Mouse (Mus musculus) layer of hippocampus, postnatal 36 days (tissue): ENCODE results near the gene Ccdc86. TPM values are rescaled to one million over a fixed set of nuclear protein-coding genes. Genes with fewer than 3 reads are reported as not detected.
A peak's percentile ranks its signal among the peaks of the same experiment; 100 is the strongest.

Source experiments
- DNase-seq, 2 experiments: peaks; one replicate each; pipeline ENCODE4 v3.0.0; 2022
- total RNA-seq, 2 experiments: library from RNA; stranded (reverse); gene quantifications; 2 replicates each; pipeline ENCODE4 v1.2.3; 2021

Gene Ccdc86
- total RNA-seq, 2 experiments from 2014 or later: 8.3 to 8.8 TPM

DNA sequence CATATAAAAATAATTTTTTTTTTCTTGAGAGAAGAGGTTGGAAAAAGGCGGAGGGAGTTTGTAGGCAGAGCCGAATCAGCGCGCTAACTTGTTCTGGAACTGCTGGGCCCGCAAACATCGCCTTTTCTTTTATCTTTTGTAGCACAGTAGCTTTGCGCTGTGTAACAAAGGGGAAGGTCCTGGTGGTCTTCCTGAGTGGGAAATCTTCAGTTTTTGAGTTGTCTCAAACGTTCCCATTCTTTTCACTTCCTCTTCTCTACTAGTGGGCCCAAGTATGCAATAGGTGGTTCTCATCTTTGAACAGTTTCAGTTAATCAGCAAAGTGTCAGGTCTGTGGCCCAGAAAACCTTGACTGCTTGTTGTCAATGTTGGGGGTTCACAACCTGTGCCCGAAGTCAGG, 492 bp upstream of the Ccdc86 start:
- DNase-seq: no peak

DNA sequence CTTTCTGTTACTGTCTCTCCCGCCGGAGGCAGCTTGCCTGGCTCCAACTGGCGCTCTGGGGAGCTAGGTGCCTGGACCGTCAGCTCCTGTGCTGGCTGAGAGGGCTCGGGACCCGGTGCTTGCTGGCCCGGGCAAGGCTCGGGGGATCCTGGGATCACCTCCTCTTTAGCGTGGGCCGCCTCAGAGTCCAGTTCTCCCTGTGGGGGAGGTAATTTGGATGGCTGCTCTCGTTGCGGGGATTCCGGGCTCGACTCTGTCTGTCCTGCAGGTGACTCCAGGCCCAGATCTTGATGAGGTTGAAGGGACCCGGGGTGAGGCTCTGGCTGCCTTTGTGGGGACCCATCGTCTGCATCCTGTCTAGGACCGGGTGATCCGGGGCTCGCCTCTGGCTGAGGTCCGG, 650 bp downstream of the Ccdc86 start:
- peak in 1 of 2 experiments; percentile 13 for DNase-seq

DNA sequence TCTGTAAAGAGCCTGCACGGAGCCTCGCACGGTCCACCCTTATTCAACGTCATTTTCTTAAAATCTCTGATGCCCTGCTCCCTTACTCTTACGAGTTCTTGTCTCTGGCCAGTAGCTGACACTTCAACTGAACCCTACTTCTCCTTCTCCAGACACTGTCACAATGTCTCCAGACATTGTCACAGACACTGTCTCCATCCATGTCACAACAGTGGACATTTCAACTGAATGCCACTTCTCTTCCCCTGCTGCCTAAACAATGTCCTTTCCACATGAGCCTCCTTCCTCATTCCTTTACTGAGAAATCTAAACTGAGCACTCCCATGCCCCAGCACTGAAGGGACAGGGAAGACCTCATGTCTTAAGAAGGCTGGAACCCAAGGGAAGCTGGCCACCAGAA, 1.8 kb downstream of the Ccdc86 start:
- no peak for DNase-seq

DNA sequence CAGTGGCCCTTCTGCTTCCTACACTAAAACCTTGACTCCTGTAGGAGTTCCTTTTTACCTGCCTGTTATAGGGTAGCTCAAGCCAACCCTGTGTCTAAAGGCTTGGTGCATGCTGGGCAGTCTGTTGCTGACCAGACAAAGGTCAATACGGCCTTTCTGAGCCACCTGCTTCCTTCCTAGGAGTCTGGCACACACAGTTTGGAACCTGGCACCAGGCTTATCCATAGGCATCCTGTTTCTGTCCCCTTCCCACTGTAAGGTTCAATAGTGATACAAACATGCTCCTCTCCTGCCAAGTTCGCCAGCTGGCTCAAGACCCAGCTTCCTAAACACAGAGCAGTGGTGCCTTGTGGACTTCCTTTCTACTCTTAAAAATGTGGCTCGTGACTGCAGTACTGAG, 2.6 kb downstream of the Ccdc86 start:
- DNase-seq: no peak

DNA sequence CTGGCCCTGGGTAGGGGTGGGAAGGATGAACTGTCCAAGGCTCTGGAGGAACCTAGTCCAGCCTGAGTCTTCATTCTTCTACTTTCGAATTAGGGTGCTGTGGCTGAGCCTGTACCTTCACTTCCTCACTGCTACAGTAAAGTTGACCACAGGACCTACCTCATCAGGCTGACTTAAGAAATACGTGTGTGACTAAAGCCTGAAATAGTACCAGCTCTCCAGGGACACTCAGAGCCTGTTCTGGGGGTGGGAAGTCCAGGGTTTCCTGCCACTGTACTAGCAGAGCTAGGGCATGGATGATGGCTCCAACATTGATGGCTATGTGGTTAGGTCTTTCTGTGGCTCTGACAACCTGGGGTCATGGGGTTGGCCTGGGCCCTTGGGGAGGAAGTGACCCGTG, 5.1 kb downstream of the Ccdc86 start:
- no peak for DNase-seq

DNA sequence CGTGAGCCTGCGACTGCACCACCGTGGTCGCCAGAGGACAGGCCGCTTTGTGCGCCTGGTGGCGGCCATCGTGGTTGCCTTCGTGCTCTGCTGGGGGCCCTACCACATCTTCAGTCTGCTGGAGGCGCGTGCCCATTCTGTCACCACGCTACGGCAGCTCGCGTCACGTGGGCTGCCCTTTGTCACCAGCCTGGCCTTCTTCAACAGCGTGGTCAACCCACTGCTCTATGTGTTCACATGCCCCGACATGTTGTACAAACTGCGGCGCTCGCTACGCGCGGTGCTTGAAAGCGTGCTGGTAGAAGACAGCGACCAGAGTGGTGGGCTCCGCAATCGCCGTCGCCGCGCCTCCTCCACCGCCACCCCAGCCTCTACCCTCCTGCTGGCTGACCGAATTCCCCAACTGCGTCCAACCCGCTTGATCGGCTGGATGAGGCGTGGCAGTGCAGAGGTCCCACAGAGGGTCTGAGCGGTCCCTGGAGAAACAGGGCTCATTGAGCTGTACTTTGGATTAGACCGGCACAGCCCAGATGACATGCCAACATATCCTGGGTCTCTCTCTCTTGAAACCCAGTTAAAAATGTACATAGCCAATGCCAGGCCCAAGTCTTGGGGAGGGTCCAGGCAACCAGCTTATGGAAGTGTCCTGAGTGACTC, 8.1 kb downstream of the Ccdc86 start:
- no peak for DNase-seq

DNA sequence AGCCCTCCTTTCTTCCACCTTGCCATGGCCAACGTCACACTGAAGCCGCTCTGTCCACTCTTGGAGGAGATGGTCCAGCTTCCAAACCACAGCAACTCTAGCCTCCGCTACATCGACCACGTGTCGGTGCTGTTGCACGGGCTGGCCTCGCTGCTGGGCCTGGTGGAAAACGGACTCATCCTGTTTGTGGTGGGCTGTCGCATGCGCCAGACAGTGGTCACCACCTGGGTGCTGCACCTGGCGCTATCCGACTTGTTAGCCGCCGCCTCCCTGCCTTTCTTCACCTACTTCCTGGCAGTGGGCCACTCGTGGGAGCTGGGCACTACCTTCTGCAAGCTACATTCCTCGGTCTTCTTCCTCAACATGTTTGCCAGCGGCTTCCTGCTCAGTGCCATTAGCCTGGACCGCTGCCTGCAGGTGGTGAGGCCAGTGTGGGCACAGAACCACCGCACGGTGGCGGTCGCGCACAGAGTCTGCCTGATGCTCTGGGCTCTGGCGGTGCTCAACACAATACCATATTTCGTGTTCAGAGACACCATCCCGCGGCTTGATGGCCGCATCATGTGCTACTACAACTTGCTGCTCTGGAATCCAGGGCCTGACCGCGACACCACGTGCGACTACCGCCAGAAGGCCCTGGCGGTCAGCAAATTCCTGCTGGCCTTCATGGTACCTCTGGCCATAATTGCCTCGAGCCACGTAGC, 8.8 kb downstream of the Ccdc86 start:
- DNase-seq: peak; percentile 58 to 61

DNA sequence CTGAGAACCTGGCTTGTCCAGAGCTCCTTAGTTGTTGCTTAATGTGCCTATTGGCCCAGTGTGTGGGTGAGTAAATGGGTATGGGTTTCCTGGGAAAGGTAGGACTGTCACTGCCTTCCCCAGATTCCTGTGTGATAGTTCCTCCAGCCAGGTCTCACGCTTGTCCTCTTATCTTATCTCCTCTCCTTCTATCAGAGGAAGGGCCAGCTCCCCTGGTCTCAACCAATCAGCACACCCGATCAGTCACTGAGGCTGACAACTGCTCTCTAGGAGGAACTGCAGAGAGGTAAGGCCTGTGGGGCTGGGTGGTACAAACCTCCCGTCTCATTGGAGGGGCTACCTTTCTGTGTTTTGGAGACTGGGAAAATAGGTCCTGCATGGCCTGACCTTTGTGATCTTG, 10.3 kb downstream of the Ccdc86 start:
- DNase-seq: no peak

DNA sequence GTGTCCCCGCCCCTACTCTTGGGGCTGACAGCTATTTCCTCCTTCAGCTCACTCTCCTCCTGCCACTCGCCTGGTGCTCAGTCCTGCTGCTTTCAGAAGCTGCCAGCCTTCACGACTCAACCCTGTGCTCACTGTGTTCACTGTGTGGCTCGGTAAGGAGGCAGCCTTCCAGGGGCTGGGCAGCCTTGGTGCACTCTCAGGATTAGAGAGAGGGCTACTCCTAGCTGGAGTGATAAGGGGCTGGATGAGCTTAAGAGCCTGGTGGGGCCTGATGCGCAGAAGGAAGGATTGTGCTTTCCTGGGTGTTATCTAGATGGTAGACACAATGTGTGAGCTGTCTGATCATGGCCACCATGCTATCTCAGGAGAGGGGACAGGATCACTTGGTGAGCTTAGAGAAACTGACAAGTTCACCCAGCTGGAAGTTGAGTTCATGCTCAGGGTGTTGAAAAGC, 11.9 kb downstream of the Ccdc86 start, which contains the start of gene Ptgdr2:
TSS of gene Ptgdr2 (plus strand) at position 51 of the 454 bp plus-strand sequence.
- no peak for DNase-seq

DNA sequence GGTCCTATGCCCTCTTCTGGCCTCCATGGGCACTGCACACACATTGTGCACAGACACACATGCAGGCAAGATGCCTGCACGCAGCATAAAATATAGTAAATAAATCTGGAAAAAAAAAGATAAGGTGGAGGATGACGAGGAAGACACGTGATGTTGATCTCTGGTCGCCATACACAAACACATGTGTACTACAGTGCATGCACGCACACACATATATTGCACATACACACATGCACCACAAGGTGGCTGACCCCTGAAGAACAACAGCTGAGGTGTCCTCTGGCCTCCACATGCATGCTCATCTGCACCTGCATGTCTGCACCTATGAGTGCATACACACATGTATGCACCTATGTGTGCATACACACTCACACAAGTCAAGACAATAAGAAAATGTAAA, 13.0 kb downstream of the Ccdc86 start:
- no peak for DNase-seq

DNA sequence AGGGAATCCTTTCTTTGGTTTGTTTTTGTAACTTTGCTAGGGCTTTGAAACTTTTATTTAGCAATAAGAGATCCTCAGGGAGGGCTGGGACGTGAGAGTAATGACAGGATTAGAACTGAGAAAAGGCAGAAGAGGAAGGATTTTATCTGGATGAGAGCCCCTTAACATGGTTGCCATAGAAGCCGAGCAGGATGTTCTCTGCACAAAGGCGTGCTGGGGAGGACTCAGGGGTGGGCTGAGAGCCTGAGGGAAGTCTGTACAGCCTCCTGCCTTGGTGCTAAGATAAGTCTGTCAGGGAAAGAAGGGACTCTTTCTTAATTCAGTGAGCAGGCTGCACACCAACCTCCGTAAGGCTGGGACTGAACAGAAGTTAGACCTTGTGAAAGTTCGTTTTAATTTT, 14.0 kb downstream of the Ccdc86 start:
- no peak for DNase-seq

DNA sequence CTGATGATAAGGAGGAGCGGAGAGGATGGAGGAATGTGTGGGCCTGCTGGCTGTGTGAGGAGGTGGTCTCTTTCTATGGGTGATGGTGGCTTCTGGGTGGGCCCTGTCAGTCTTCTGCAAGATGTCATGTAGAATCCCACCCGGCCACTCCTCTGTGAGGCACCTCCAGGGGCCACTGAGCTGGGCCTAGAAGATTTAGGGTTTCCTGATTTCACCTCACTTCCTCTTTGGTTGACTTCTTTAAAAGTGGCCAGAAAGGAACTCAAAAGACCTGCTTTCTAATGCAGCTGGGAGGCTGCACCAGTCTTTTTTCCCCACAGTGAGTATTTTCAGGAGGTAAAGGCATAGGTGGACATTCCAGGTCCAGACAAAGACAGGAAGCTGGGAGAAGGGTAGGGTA, 18.4 kb downstream of the Ccdc86 start:
- no peak for DNase-seq

DNA sequence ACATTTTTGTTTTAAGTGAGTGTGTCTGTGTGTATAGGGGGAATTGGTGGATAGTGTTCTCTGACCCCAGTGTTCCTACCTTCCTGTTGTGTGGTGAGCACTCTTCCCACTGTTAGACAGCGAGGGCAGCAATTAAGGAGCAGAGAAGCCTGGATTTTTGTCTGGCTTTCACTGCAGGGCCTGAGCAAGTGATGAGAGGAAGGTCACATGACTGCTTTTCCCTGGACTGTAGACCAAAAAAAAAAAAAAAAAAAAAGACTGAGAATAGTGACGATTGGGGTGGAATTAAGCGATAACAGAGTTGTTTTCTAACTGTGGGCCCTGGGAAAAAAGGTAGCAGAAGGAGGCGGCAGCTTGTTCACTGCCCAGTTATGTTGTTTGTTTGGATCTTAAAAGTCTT, 22.4 kb downstream of the Ccdc86 start:
- DNase-seq: no peak

DNA sequence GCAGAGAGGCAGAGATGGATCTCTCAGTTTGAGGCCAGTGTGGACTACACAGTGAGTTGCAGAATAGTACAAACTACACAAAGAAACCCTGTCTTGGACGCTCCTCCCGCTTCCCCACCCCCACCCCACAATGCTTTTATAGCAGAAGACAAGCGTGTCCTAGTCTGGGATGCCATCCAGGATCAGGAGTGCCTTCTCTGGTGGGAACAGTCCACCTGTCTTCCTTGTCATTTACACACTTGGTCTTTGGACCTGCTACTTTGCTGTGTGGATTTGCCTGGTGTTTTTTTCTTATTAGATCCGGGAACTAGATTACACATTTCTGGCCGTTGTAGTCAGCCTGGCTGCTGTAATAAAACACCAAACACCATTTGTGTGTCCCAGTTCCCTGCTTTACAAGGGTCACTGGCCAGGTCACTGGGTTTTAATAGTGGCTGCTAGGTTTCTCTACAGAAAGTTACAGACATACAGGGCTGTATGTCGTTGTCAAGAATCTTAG, 22.9 kb downstream of the Ccdc86 start:
- no peak for DNase-seq

DNA sequence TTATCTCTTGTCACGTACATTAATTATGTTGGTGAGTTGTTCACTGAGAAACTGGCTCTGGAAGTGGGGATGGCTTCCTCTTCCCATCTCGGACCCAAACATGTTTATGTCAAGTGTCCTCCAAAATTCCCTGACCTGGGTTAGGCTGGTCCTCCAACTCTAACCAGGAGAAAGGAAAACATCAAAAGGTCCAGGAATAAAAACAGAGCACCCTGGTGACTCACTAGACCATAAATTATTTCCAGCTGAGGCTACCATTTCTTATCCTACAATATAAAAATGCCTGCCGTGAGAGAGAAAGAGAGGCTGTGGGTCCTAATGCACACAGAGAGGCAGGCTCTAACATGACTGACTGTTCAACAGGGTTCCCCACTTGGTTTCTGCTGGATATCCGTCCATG, 24.8 kb downstream of the Ccdc86 start:
- no peak for DNase-seq

DNA sequence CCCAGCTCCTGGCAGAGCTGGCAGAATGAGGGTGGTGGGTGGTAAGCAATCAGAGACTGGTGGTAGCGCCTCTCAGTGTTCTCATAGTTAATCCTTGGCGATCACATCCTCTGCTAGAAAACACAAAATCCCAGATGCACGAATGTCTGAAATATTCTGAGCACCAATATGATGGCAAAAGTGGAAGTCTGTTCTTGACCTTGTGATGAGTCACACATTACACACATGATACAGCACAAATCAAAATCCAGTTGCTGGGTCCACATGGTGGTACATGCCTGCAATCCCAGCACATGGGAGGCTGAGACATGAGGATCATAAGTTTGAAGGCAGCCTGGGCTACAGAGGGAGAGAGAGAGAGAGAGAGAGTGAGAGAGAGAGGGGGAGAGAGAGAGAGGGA, 28.0 kb downstream of the Ccdc86 start:
- DNase-seq: no peak

DNA sequence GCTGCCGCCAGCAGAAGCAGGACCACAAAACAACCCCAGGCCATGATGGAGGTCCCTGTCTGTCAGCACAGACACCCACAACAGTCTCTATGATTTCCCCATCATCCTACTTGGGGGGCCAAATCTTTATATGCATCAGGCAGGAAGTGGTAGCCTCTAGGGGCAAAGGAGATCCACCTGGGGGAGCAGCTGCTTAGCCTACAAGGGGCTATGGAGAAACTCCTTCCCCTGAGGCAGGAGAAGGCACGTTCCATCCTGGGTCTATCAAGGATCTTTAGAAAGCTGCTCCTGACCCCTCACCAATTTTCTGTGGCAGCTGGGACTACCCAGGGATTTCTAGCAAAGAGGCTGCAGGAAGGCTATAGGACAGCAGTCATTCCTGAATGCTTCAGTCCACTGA, 28.5 kb downstream of the Ccdc86 start, which contains the start of gene Zp1:
TSS of gene Zp1 (minus strand) at position 101 of the 400 bp plus-strand sequence.
- DNase-seq: no peak

DNA sequence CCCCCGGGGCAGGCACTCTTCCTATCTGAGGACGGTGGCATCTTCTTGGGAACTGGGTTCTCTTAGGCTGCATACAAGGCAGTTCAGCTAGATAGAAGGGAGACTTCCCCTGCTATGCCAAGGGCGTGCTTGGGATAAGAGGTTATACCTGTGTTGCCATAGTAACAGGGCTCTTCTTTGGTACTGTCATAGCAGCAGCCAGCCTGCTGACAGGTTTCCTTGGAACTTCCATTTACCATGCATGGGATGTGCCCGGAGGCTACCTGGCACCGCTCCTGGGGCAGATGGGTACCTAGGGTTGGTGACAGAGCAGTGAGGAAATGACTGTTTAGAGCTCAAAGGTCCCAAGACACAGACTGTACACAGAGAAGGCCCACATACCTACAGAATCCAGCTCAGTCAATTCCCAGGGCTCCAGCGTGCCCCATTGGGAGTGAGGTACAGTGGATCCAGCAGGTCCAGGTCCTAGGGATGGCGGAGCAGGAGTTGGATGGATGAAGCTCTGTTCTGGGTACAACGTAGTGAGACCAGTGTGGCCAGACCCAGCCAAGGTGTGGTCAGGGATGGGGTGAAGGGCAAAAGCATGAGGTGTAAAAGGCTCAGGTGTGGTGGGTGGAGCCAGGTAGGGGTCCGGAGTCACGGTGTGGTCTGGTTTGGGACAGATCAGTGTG, 30.6 kb downstream of the Ccdc86 start:
- no peak for DNase-seq

DNA sequence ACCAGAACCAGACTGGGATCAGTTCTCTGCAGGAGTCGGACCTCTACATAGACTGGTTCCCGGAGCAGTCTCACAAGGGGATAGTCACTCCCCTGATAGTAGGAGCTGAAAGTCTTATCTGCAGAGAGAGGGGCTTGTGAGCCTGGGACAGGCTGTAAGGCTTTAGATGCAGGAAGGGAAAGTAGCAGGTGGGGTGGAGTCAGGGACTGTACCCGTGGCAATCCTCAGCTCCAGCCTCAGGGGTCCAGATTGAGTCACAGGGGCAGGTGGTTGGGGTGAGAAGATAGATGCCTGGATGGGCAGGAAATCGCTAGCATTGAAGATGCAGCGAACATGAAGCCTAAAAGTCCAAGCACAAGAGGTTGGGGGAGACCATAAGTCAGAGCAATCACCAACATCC, 32.6 kb downstream of the Ccdc86 start:
- no peak for DNase-seq

DNA sequence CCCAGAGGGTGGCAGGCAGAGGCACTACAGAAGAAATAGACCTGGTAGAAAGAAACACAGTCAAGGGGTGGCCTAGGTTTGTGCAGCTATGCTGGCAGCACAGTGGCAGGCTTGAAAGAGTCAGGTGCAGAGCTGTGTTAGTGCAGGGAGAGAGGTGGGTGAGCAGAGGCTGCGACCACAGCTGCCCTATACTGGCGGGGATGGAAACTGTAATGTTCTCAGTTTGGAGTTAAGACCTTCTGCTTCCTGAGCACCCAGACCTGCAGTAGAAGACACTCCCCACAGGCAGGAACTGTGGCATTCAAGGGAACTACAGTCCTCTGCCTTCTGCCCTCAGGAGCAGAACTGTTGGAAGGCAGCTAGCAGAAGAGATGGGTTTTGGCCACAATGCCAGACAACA, 34.2 kb downstream of the Ccdc86 start:
- no peak for DNase-seq

DNA sequence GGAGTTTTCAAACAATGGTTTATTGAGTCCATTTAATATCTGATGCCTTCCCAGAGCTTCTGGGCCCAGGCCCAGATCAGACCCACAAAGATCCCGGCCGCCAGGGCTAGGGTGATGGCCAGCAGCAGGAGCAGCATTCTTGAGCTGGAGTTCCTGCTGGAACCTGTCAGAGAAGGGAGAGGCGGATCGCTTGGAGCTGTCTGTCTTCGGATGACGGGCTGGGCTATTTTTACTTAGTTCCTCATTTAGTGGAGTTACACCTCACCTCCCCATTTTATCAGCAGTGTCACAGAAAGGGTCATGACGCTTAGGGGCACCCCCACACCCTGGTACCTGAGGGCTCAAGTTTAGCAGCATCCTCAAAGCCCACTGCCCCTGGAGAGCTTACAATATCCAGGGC, 34.8 kb downstream of the Ccdc86 start:
- no peak for DNase-seq

DNA sequence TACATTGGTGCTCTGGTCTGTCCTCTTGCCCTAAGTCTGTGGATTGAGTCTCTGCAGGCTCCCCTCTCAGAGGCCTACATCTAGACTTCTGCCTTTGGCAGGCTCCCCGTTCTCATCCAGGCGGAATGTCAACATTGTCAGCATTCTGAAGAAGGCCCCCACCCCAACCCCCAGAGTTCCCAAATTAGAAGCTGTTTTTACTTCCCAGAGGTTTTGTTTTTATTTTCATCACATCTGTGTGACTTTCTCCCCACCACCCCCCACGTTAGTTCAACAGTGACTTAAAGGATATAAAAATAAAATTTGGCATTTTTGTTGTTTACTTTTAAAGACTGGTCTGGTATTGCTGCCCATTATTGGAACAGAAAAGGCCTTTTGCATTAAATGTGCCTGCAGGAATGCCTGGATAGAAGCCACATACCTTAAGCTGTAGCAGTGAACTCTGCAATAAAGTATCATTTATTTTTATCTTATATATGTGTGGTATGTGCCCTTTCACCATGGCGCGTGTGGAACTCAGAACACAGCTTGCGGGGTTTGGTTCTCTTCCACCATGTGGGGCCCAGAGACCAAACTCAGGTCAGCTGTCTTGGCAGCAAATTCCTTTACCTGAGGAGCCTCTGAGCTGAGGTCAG, 39.9 kb downstream of the Ccdc86 start:
- no peak for DNase-seq

DNA sequence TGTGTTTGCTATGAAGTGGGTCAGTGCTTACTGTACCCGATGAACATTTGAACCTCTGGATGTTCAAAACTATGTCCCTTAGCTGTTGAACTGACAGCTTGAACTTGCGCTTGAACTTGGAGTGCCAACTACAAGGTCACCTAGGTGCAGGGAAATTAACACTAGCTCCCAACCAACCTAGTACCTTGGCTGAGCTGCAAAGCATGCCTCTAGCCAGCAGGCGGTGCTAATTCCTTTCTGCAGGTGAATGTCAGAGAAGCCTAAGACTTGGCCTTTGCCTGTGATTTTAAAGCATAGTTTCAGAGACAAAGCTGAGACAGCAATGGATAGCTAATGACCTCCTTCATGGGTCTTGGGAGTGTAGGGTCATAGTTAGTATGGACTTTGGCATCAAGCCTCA, 41.2 kb downstream of the Ccdc86 start:
- peak; percentile 35 to 37 for DNase-seq
